Mouse (Mus musculus) liver, embryonic 14.5 days (tissue): Measurements from ENCODE around the gene 2300002M23Rik. TPM values are rescaled to one million over a fixed set of nuclear protein-coding genes. Genes with fewer than 3 reads are reported as not detected.

Experiments
- ATAC-seq: fragments of 200-750 bp; cut with Nextera tagmentation; 2 replicates; pipeline ENCODE4 v1.8.0; 2017; ENCODE audit warnings: moderate number of reproducible peaks, mild to moderate bottlenecking, moderate library complexity; ENCODE audit not compliant: insufficient read depth
- DNase-seq, 3 experiments: peaks; one replicate each; pipeline ENCODE4 v3.0.0-alpha.2; 2012 to 2013; ENCODE audit warnings: low read depth in 3 of 3, low spot score in 3 of 3
- H3K27ac ChIP-seq: fragments of 300-500 bp; sonication (generic); 2 replicates; pipeline ENCODE4 v1.5.1; 2014; ENCODE audit warnings: moderate library complexity, mild to moderate bottlenecking, control low read depth, inconsistent platforms
- H3K27me3 ChIP-seq: fragments of 300-500 bp; sonication (generic); 2 replicates; pipeline ENCODE4 v1.6.1; 2014; ENCODE audit warnings: mild to moderate bottlenecking, low read length, moderate library complexity; ENCODE audit not compliant: control insufficient read depth, insufficient read depth
- H3K36me3 ChIP-seq: fragments of 300-500 bp; sonication (generic); replicated peaks from 2 replicates; pipeline ENCODE4 v1.6.1; 2014; ENCODE audit warnings: low read depth; ENCODE audit not compliant: control insufficient read depth, insufficient read depth
- H3K4me1 ChIP-seq, 2 experiments: fragments of 200-500 bp in 1 of 2; fragments of 300-500 bp in 1 of 2; sonication (generic) in 1 of 2; replicated peaks; 2 replicates each; pipeline ENCODE4 v1.6.1; 2012 to 2014; ENCODE audit warnings: antibody characterized with exemption in 1 of 2, inconsistent platforms in 1 of 2, low read length in 1 of 2; ENCODE audit not compliant: control insufficient read depth in 2 of 2, insufficient read depth in 2 of 2
- H3K4me2 ChIP-seq: fragments of 300-500 bp; sonication (generic); 2 replicates; pipeline ENCODE4 v1.6.1; 2014; ENCODE audit warnings: low read depth, mild to moderate bottlenecking, control low read depth, moderate library complexity
- H3K4me3 ChIP-seq, 2 experiments: fragments of 200-500 bp in 1 of 2; fragments of 300-500 bp in 1 of 2; sonication (generic) in 1 of 2; 2 replicates each; pipeline ENCODE4 v1.5.1; 2012 to 2014; ENCODE audit warnings: low read depth in 2 of 2, low read length in 2 of 2, mild to moderate bottlenecking in 2 of 2, control low read depth in 1 of 2, inconsistent platforms in 1 of 2, moderate library complexity in 1 of 2; ENCODE audit not compliant: insufficient read depth in 1 of 2
- H3K9ac ChIP-seq: fragments of 300-500 bp; sonication (generic); replicated peaks from 2 replicates; pipeline ENCODE4 v1.6.1; 2014; ENCODE audit warnings: mild to moderate bottlenecking, control low read depth, moderate library complexity
- H3K9me3 ChIP-seq: fragments of 300-500 bp; sonication (generic); 2 replicates; pipeline ENCODE4 v1.6.1; 2016; ENCODE audit warnings: low read length, mixed read lengths; ENCODE audit not compliant: control insufficient read depth
- CTCF ChIP-seq: IDR thresholded peaks from 2 replicates; pipeline ENCODE4 v1.5.1; 2016; ENCODE audit warnings: antibody characterized with exemption, low read depth, control low read depth
- EP300 ChIP-seq: IDR thresholded peaks from 2 replicates; pipeline ENCODE4 v1.6.1; 2016; ENCODE audit warnings: antibody characterized with exemption, low read depth
- WGBS: fragments of 180-500 bp; shearing (Covaris S2); extraction: QIAGEN DNeasy Blood & Tissue Kit; methylation state at CpG from one replicate; pipeline ENCODE4 v1.1.7; 2014; ENCODE audit not compliant: insufficient replicate concordance; 5-methylcytosine and 5-hydroxymethylcytosine counted together
- polyA plus RNA-seq, 2 experiments: library from polyadenylated mRNA; depleted of rRNA in 1 of 2; stranded (reverse) in 1 of 2; unstranded in 1 of 2; fragments of >200 nt; fragmentation: Nextera tagmentation in 1 of 2; extraction: Ambion mirVana in 1 of 2; gene quantifications; 2 replicates each; pipeline versions ENCODE4 v1.2.1 to v1.2.3; 2012 to 2014

Gene 2300002M23Rik
- polyA plus RNA-seq, 2 experiments: not detected

DNA sequence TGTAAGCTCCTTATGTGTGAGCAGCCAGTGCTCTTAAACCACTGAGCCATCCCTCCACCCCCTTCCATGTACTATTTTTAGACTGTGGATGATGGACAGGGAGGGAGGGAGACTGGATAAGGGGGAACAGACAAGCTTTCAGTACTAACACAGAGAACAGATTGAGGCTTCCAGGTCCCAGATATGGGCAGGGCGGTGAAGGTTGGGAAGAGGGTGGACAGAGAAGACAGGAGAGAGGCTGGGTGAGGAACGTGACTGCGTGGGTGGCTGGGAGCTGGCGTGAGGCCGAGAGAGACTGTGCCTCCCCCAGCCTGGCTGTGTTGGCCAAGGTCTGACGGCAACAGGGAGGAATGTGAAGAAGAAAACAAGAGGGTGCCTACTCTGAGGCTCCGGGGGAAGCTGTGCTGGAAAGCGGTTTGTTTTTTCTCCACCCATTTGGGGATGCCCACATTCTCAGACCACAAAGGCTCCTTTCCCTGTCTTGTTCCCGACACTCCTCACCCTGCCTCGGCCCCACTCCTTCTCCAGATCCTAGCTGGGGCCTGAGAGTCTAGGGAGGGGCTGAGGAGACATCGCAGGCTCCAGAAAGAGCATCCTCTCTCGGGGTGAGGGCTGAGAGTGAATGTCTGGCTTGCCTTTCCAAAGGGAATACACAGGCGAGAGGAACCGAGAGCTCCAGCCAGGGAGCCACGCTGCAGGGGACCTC is 17.7 kb upstream of the 2300002M23Rik start:
- no peak for DNase-seq
- WGBS: 49% methylated on average over 15 of the region's 15 CpGs
- TF ChIP-seq EP300 (no peak), CTCF (no peak)

GRCm38 (mm10) chr17:35550143-35550494 is 17.1 kb upstream of the 2300002M23Rik start:
- no peaks in the 10 kb centered on the region for H3K4me1 ChIP-seq
- DNase-seq (no peak), ATAC-seq (no peak)
- H3K4me2 ChIP-seq: no peak overlapping the region
- no peaks in the 10 kb centered on the region for H3K27me3 ChIP-seq
- no peaks in the 10 kb centered on the region for H3K36me3 ChIP-seq
- no peak overlapping the region for H3K27ac ChIP-seq
- TF ChIP-seq CTCF: no peak
- TF ChIP-seq EP300: no peak
- WGBS: 73% methylated on average over 4 of the region's 4 CpGs
- H3K9ac ChIP-seq: no peak overlapping the region
- no peak overlapping the region for H3K4me3 ChIP-seq
- no peaks in the 10 kb centered on the region for H3K9me3 ChIP-seq

More for the DNA sequence above, 17.7 kb upstream of the 2300002M23Rik start:
- H3K4me1 ChIP-seq: no peaks in the 10 kb centered on the region
- no peak overlapping the region for H3K4me2 ChIP-seq
- no peak overlapping the region for H3K4me3 ChIP-seq
- H3K36me3 ChIP-seq: no peaks in the 10 kb centered on the region
- H3K9ac ChIP-seq: no peak overlapping the region
- H3K27me3 ChIP-seq: no peaks in the 10 kb centered on the region
- no peak for ATAC-seq
- no peaks in the 10 kb centered on the region for H3K9me3 ChIP-seq
- no peak overlapping the region for H3K27ac ChIP-seq

DNA sequence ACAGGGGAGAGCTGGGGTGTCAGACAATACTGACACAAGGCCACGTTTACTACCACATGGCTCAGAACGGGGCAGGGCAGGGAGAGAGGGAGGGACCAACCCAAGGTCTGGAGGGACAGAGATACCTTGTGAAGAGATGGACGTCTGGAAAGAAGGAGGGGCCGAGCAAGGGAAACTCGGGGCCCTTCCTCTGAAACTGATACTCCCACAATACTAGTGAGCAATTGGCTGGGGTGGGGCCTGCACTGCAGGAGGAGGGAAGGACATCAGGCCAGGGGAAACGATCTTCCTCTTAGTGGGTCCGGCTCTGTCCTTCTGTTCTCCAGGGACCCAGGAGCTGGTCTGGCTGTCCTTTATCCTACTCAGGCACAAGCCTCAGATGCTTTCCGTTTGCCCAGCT is 16.4 kb upstream of the 2300002M23Rik start:
- WGBS: 44% methylated on average over 8 of the region's 8 CpGs
- no peak overlapping the region for H3K4me3 ChIP-seq
- no peak overlapping the region for H3K4me2 ChIP-seq
- no peaks in the 10 kb centered on the region for H3K36me3 ChIP-seq
- H3K9ac ChIP-seq: no peak overlapping the region
- TF ChIP-seq CTCF (no peak), EP300 (no peak)
- H3K27me3 ChIP-seq: no peaks in the 10 kb centered on the region
- H3K27ac ChIP-seq: no peak overlapping the region
- no peak for ATAC-seq
- H3K9me3 ChIP-seq: no peaks in the 10 kb centered on the region
- DNase-seq: no peak
- H3K4me1 ChIP-seq: no peaks in the 10 kb centered on the region

- no peak within 1 kb of the TSS for H3K4me3 ChIP-seq
- H3K27ac ChIP-seq: no peak within 1 kb of the TSS
- no peak within 1 kb of the TSS for H3K4me2 ChIP-seq
- ATAC-seq (no peak), DNase-seq (no peak)
- H3K27me3 ChIP-seq: no peaks in the 10 kb centered on the region
- no peak within 1 kb of the TSS for H3K9ac ChIP-seq
- no peaks in the 10 kb centered on the region for H3K9me3 ChIP-seq
- TF ChIP-seq CTCF (no peak), EP300 (no peak)
- no peaks in the 10 kb centered on the region for H3K36me3 ChIP-seq
- no peaks in the 10 kb centered on the region for H3K4me1 ChIP-seq
- 63% methylated on average over 10 of the region's 10 CpGs for WGBS
Observed at GRCm38 (mm10) chr17:35551881-35552414, 15.3 kb upstream of the 2300002M23Rik start, which contains the start of gene Cdsn. Gene Cdsn, plus strand, starts transcription at chr17:35552128.

DNA sequence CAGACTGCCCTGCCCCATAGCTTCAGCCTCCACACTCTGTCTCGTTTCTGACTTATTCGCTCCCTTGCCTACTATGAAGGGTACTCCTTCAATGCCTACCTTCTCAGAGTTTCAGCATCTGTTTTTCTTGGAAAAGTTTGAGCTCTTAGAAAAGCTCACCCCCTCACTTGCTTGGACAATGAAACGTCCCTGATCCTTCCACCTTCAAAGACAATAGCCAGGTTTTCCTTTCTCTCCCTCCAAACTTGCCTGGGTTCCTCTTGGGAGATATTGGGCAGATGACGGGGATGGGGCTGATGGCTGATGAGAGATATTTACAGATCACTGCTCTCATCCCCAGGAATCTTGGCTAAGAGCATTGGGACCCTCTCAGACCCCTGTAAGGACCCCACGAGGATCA is 12.9 kb upstream of the 2300002M23Rik start:
- Histone ChIP-seq H3K9ac (no peak overlapping the region), H3K4me3 (no peak overlapping the region), H3K4me2 (no peak overlapping the region), H3K4me1 (no peaks in the 10 kb centered on the region), H3K36me3 (no peaks in the 10 kb centered on the region), H3K27ac (no peak overlapping the region), H3K9me3 (no peaks in the 10 kb centered on the region), H3K27me3 (no peaks in the 10 kb centered on the region)
- WGBS: 59% methylated on average over 5 of the region's 5 CpGs
- no peak for ATAC-seq
- DNase-seq: no peak
- TF ChIP-seq CTCF (no peak), EP300 (no peak)
